Mouse (Mus musculus): ENCODE results near the gene Hoxb3. TPM values are rescaled to one million over a fixed set of nuclear protein-coding genes. Genes with fewer than 3 reads are reported as not detected.

Gene Hoxb3
- polyA plus RNA-seq, 1 experiment from 2014 or later, result 0.65 TPM

GRCm38 (mm10) chr11:96291681-96292564 lies 31.2 kb upstream of the Hoxb3 start, which contains the start of gene Hoxb6:
TSS of gene Hoxb6 (plus strand) at chr11:96292476.
- Histone ChIP-seq H3K27me3 (ENCODE audit: control insufficient read depth, insufficient read depth, low read length) (peaks cover 96% of the 10 kb centered on the region), H3K27ac (replicated peaks; ENCODE audit: low read depth, low read length) (no peak within 1 kb of the TSS), H3K9me3 (replicated peaks; ENCODE audit: control insufficient read depth, low read length) (no peaks in the 10 kb centered on the region), H3K36me3 (replicated peaks; ENCODE audit: control insufficient read depth, insufficient read depth, low read depth, low read length) (no peaks in the 10 kb centered on the region), H3K4me1 (ENCODE audit: control insufficient read depth, insufficient read depth, low read length) (no peaks in the 10 kb centered on the region), H3K4me3 (ENCODE audit: low read depth, low read length) (0 out of 2 replicates have a peak within 1 kb of the TSS, but pooled peaks have one; percentile 5), H3K4me2 (ENCODE audit: low read depth, low read length) (no peak within 1 kb of the TSS), H3K9ac (replicated peaks; ENCODE audit: low read length) (no peak within 1 kb of the TSS)
- no peak for ATAC-seq (replicated peaks; ENCODE audit: insufficient number of reproducible peaks, low FRiP score, low TSS enrichment, low read depth)
- no peak for DNase-seq (ENCODE audit: low spot score)
- 1% methylated on average over 22 of the region's 22 CpGs for WGBS

DNA sequence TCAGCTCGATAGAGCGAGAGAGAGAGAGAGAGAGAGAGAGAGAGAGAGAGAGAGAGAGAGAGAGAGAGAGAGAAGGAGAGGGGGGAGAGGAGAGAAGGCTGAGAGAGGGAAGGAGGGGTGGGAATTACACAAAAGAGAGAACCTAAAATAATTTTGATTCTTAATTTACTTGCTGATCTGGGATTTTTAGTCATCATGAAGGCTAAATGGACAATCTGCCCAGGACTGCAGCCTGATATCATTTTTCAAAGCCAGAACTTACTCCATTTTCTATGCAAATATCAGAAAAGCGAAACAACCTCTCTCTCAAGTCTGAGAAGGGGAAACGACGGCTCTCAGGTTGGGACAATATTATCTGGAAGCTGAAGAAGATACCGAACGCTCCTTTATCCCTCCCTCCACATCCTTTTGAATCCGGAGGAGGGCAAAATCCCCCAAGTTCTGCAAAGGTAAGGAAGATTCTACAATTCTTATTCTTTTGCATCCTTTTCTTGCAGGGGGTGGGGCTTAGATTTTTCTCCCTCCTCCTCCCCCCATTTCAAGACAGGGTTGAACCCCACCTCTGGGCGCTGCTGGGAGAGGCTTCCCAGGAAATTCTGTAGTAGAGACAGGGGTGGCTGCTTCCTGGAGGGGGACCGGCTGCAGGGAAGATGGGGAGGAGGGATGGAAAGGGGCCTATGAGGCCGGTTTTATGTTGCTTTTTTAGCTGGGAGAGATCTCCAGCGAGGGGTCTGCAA lies 30.4 kb upstream of the Hoxb3 start:
- H3K4me3 ChIP-seq (ENCODE audit: low read depth, low read length), result 0 out of 2 replicates have a peak overlapping the region, but pooled peaks have one; percentile 5
- no peak overlapping the region for H3K27ac ChIP-seq (replicated peaks; ENCODE audit: low read depth, low read length)
- H3K4me2 ChIP-seq (ENCODE audit: low read depth, low read length), result no peak overlapping the region
- H3K36me3 ChIP-seq (replicated peaks; ENCODE audit: control insufficient read depth, insufficient read depth, low read depth, low read length), result no peaks in the 10 kb centered on the region
- ATAC-seq (replicated peaks; ENCODE audit: insufficient number of reproducible peaks, low FRiP score, low TSS enrichment, low read depth) (no peak), DNase-seq (ENCODE audit: low spot score) (no peak)
- H3K9me3 ChIP-seq (replicated peaks; ENCODE audit: control insufficient read depth, low read length), result no peaks in the 10 kb centered on the region
- no peak overlapping the region for H3K9ac ChIP-seq (replicated peaks; ENCODE audit: low read length)
- WGBS, result 1% methylated on average over 12 of the region's 12 CpGs
- H3K4me1 ChIP-seq (ENCODE audit: control insufficient read depth, insufficient read depth, low read length), result no peaks in the 10 kb centered on the region
- H3K27me3 ChIP-seq (ENCODE audit: control insufficient read depth, insufficient read depth, low read length), result peaks cover 95% of the 10 kb centered on the region

GRCm38 (mm10) chr11:96293302-96293921 lies 29.7 kb upstream of the Hoxb3 start:
- Histone ChIP-seq H3K4me3 (ENCODE audit: low read depth, low read length) (no peak overlapping the region), H3K36me3 (replicated peaks; ENCODE audit: control insufficient read depth, insufficient read depth, low read depth, low read length) (no peaks in the 10 kb centered on the region), H3K9ac (replicated peaks; ENCODE audit: low read length) (no peak overlapping the region), H3K4me1 (ENCODE audit: control insufficient read depth, insufficient read depth, low read length) (no peaks in the 10 kb centered on the region), H3K9me3 (replicated peaks; ENCODE audit: control insufficient read depth, low read length) (no peaks in the 10 kb centered on the region), H3K27me3 (ENCODE audit: control insufficient read depth, insufficient read depth, low read length) (peaks cover 95% of the 10 kb centered on the region), H3K27ac (replicated peaks; ENCODE audit: low read depth, low read length) (no peak overlapping the region), H3K4me2 (ENCODE audit: low read depth, low read length) (no peak overlapping the region)
- WGBS, result under 1% methylated on average over 21 of the region's 22 CpGs
- ATAC-seq (replicated peaks; ENCODE audit: insufficient number of reproducible peaks, low FRiP score, low TSS enrichment, low read depth), result no peak
- DNase-seq (ENCODE audit: low spot score), result no peak

GRCm38 (mm10) chr11:96294245-96295091 lies 28.7 kb upstream of the Hoxb3 start:
- no peak overlapping the region for H3K9ac ChIP-seq (replicated peaks; ENCODE audit: low read length)
- ATAC-seq (replicated peaks; ENCODE audit: insufficient number of reproducible peaks, low FRiP score, low TSS enrichment, low read depth) (no peak), DNase-seq (ENCODE audit: low spot score) (peak; percentile 86)
- under 1% methylated on average over 32 of the region's 32 CpGs for WGBS
- H3K9me3 ChIP-seq (replicated peaks; ENCODE audit: control insufficient read depth, low read length), result no peaks in the 10 kb centered on the region
- H3K4me2 ChIP-seq (ENCODE audit: low read depth, low read length), result no peak overlapping the region
- no peak overlapping the region for H3K4me3 ChIP-seq (ENCODE audit: low read depth, low read length)
- H3K27me3 ChIP-seq (ENCODE audit: control insufficient read depth, insufficient read depth, low read length), result peaks cover 94% of the 10 kb centered on the region
- H3K27ac ChIP-seq (replicated peaks; ENCODE audit: low read depth, low read length), result no peak overlapping the region
- H3K36me3 ChIP-seq (replicated peaks; ENCODE audit: control insufficient read depth, insufficient read depth, low read depth, low read length), result no peaks in the 10 kb centered on the region
- H3K4me1 ChIP-seq (ENCODE audit: control insufficient read depth, insufficient read depth, low read length), result no peaks in the 10 kb centered on the region

DNA sequence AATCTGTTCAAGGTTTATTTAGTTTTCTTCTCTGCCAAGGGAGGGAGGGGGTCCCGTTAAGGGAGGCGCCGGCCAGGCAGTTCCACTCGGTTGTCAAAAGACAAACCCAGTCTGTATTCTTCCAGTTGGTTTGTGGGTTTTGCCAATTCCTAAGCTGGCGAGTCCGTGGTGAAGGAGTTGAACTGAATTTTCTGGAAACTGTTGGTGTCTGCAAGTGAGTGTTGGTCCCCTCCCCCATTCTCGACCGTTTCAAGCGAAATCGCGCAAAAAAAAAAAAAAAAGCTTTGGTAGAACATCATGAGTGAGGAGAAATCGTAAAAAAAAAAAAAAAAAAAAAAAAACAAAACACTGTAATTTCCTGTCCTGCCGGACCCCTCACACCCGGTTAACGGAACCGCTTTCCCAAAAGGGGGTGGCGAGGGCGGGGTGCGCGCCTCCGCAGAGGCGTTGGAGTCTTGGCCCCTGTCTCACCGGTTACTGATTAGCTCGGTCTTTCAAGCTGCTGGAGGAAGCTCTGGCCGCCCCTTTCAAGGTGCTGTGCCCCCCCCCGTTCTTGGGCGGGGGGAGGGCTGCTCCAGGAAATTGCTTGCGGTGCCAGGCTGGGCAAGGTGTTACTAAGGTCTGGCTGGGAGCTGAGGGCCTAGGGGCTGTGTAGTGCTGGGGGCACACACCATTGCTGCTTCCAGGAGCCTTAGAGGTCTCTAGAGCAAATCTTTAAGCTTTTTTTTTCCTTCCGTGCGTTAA lies 27.9 kb upstream of the Hoxb3 start:
- no peak overlapping the region for H3K4me2 ChIP-seq (ENCODE audit: low read depth, low read length)
- no peak overlapping the region for H3K4me3 ChIP-seq (ENCODE audit: low read depth, low read length)
- peaks cover 94% of the 10 kb centered on the region for H3K27me3 ChIP-seq (ENCODE audit: control insufficient read depth, insufficient read depth, low read length)

GRCm38 (mm10) chr11:96296997-96297396 lies 26.1 kb upstream of the Hoxb3 start:
- H3K9ac ChIP-seq (replicated peaks; ENCODE audit: low read length), result no peak overlapping the region
- no peaks in the 10 kb centered on the region for H3K4me1 ChIP-seq (ENCODE audit: control insufficient read depth, insufficient read depth, low read length)

More for the DNA sequence above, 27.9 kb upstream of the Hoxb3 start:
- DNase-seq (ENCODE audit: low spot score) (no peak), ATAC-seq (replicated peaks; ENCODE audit: insufficient number of reproducible peaks, low FRiP score, low TSS enrichment, low read depth) (no peak)
- Histone ChIP-seq H3K27ac (replicated peaks; ENCODE audit: low read depth, low read length) (no peak overlapping the region), H3K9ac (replicated peaks; ENCODE audit: low read length) (no peak overlapping the region), H3K36me3 (replicated peaks; ENCODE audit: control insufficient read depth, insufficient read depth, low read depth, low read length) (no peaks in the 10 kb centered on the region), H3K9me3 (replicated peaks; ENCODE audit: control insufficient read depth, low read length) (no peaks in the 10 kb centered on the region), H3K4me1 (ENCODE audit: control insufficient read depth, insufficient read depth, low read length) (no peaks in the 10 kb centered on the region)
- WGBS, result under 1% methylated on average over 30 of the region's 30 CpGs

GRCm38 (mm10) chr11:96297428-96297827 lies 25.7 kb upstream of the Hoxb3 start:
- no peak overlapping the region for H3K4me2 ChIP-seq (ENCODE audit: low read depth, low read length)
- DNase-seq (ENCODE audit: low spot score) (no peak), ATAC-seq (replicated peaks; ENCODE audit: insufficient number of reproducible peaks, low FRiP score, low TSS enrichment, low read depth) (no peak)
- H3K27ac ChIP-seq (replicated peaks; ENCODE audit: low read depth, low read length), result no peak overlapping the region
- WGBS, result 2% methylated on average over 3 of the region's 3 CpGs
- H3K27me3 ChIP-seq (ENCODE audit: control insufficient read depth, insufficient read depth, low read length), result peaks cover 95% of the 10 kb centered on the region
- no peaks in the 10 kb centered on the region for H3K9me3 ChIP-seq (replicated peaks; ENCODE audit: control insufficient read depth, low read length)
- H3K4me3 ChIP-seq (ENCODE audit: low read depth, low read length), result no peak overlapping the region
- H3K4me1 ChIP-seq (ENCODE audit: control insufficient read depth, insufficient read depth, low read length), result no peaks in the 10 kb centered on the region
- no peaks in the 10 kb centered on the region for H3K36me3 ChIP-seq (replicated peaks; ENCODE audit: control insufficient read depth, insufficient read depth, low read depth, low read length)
- no peak overlapping the region for H3K9ac ChIP-seq (replicated peaks; ENCODE audit: low read length)

More at GRCm38 (mm10) chr11:96296997-96297396, 26.1 kb upstream of the Hoxb3 start:
- 6% methylated on average over 2 of the region's 2 CpGs for WGBS
- Histone ChIP-seq H3K27ac (replicated peaks; ENCODE audit: low read depth, low read length) (no peak overlapping the region), H3K27me3 (ENCODE audit: control insufficient read depth, insufficient read depth, low read length) (peaks cover 96% of the 10 kb centered on the region), H3K36me3 (replicated peaks; ENCODE audit: control insufficient read depth, insufficient read depth, low read depth, low read length) (no peaks in the 10 kb centered on the region), H3K9me3 (replicated peaks; ENCODE audit: control insufficient read depth, low read length) (no peaks in the 10 kb centered on the region), H3K4me3 (ENCODE audit: low read depth, low read length) (no peak overlapping the region), H3K4me2 (ENCODE audit: low read depth, low read length) (no peak overlapping the region)
- ATAC-seq (replicated peaks; ENCODE audit: insufficient number of reproducible peaks, low FRiP score, low TSS enrichment, low read depth) (no peak), DNase-seq (ENCODE audit: low spot score) (no peak)
